Mouse (Mus musculus): ENCODE measurements around the gene Dhx34.

Gene Dhx34

DNA sequence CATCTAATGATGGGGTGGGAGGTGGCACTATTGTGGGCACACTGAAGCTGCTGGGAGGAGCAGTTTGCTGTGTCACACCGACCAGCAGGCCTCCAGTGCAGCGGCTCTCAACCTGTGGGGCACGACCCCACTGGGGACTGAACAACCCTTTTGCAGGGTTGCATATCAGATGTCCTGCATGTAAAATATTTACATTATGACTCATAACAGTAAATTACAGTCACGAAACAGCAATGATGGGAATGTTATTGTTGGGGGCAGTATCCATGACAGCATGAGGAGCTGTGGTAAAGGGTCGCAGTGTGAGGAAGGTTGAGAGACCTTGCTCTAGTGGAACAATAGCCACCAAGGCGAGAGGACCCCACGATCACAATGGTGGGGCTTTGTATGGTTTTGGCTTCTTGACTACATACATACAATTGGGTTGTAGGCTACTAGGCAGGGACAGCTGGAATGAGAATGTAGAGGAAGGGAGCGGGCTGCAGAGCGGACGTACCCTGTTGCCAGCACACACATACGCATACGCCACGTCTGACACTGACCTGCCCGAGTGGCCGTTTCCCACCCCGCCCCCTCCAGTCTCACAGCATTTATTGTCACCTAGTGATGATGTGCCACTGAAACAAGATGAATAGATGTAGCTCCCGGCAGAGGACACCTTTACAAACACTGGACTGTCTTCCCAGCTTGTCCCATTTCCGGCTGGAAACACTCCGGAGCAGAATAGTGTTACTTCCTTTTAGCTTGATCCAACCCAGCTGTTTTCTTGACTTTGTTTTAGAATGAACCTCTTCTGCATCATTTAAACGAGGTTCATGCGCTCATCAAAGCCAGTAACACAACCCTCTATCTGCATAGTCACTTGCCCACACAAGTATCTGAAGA, 12.8 kb downstream of the Dhx34 start:
- DNase-seq (ENCODE audit: low spot score) = no peak

DNA sequence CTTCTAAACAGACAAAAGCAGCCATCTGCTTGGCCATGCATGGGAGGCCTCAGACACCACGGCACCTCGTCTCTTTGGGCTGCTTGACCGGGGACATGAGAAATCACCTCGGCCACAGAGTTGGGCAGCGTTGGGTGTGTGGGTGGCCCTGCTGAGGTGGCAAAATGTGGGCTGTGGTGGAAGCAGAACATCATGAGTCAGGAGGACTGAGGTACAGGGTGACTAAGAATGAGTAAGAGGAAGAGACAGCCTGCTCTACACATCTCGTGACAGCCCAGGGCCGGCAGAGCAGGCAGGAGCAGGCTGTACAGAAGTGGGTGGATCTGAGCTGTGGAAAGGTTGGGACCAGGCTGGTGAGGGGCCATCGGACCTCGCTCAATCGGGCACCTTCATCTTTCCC, 14.3 kb downstream of the Dhx34 start:
- peak; percentile 72 for DNase-seq (ENCODE audit: low spot score)

DNA sequence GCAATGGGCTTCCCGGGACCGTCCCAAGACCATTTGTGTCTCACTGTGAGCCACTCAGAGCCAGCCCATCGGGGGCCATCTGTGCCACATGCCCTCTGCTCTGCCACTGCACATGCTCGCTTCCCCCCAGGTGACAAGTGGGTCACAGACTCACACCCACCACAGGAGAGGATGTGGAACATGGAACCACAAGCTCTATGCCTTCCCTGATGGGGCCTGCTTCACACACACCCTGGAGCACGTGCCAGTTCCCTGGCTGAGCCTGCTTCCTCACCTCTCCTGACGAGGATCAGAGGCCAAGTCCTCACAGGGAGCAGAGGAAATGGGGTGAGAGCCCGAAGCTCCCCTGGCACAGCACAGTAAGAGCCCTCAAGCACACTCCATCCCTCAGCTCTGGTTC, 14.8 kb downstream of the Dhx34 start:
- DNase-seq (ENCODE audit: low spot score) = no peak

DNA sequence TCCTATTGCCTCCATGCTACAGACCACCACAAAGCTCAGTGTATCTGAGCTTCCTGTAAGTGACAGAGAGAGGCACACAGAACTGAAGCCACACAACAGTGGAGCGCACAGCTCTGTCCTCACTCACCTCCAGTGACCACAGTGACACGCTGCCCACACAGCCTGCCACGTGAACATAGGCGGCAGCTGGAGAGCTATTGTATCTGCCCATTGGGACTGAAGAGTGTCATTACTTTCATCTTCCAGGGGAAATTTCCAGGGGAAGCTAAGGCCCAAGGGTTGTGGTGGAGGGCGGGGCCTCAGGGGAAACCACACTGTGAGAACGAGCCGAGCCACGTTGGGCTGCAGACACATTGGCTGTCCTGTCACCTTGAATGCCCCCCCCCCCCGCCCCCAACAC, 17.0 kb downstream of the Dhx34 start:
- no peak for DNase-seq (ENCODE audit: low spot score)

DNA sequence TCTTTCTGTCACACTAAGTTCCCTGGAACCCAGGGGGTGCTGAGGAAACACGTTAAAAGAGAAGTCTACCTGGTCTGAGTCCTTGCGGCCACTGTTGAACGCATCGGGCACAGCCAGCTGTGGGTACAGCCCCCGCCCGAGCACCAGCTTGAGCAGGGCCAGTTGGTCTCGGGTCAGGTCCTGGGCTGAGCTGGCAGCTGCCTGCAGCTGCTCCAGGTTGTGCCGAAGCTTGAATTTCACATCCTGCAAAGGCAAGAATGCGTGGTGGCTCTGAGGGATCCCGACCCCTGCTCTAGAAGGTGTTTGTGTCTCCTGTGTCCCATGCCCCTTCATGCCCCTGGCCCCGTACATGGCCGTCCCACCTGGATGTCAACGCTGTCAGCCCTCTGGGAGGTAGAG, 18.3 kb downstream of the Dhx34 start:
- no peak for DNase-seq (ENCODE audit: low spot score)

GRCm38 (mm10) chr7:16202756-16203504, 18.9 kb downstream of the Dhx34 start:
- no peak for DNase-seq (ENCODE audit: low spot score)

DNA sequence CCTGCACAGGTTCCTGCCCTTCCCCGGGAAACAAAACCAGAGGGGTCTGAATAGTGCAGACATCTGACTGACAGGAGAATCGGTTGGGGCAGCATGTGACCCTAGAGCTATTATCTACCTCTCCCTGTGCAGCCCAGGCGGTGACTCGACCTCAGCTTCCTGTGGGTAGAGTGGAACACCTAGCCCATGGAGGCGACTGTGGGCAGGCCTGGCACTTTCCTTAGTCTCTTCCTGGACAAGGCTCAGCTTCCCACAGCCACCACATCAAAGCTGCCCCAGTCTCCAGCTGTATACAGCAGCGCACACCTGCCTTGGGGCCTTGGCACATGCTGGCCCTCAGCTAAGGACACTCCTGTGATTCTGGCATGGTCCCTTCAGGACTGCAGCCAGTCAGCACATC, 20.7 kb downstream of the Dhx34 start:
- DNase-seq (ENCODE audit: low spot score) = no peak

DNA sequence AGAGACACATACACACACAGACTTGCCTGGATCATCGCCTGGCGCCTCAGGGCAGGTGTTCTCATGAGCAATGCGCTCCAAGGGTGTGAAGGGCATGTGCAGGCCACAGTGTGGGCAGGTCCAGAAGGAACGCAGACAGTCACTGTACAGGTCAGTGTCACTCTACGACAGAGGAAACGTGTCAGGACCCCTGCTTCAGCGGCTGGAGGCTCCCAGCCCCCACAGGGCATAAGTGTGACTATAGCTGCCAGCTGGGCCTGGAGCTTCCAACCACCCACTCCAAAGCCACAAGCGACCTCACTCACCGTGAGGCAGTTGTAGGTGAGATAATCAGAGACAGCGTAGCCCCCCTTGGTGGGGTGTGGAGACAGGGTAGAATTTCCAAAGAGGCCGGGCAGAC, 23.3 kb downstream of the Dhx34 start:
- DNase-seq (ENCODE audit: low spot score) = no peak

GRCm38 (mm10) chr7:16197166-16197565, 24.7 kb downstream of the Dhx34 start:
- DNase-seq (ENCODE audit: low spot score) = no peak

GRCm38 (mm10) chr7:16196616-16197015, 25.2 kb downstream of the Dhx34 start:
- no peak for DNase-seq (ENCODE audit: low spot score)

DNA sequence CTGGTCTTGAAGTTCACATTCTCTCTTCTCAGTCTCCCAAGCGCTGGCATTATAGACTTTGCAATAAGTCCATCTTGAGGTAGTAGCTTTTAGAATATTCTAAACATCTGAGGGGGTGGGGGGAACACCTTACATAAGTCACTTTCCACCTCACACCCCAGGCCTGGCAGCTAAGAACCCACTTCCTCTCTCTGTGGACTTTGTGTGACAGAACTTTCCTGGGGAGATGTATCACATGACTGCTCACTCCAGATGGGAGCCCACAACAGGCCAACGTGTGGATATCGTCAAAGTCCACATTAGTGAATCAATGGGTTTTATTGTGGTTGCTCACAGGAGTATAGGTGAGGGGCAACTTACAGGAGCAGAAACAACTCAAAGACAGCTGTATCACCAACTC, 28.1 kb downstream of the Dhx34 start:
- no peak for DNase-seq (ENCODE audit: low spot score)

DNA sequence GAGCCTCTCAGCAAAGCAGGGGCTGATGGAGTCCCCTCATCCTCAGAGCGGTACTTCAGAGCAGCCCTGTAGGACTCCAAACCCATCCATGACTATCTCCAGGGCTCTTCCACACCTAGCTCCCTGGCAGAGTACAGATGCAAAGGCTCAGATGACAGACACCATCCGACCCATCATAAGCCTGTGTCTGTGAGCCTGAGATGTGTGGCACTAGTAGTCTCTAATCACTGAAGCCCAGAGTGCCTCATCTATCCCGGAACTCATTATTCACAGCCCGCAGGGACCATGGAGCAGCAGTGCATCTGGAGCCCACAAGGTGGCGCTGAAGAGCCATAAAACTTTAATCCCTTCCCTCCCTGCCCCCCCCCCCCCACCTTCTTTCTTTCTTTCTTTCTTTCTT, 29.5 kb downstream of the Dhx34 start:
- peak; percentile 81 for DNase-seq (ENCODE audit: low spot score)

GRCm38 (mm10) chr7:16187494-16187893, 34.3 kb downstream of the Dhx34 start:
- no peak for DNase-seq (ENCODE audit: low spot score)

DNA sequence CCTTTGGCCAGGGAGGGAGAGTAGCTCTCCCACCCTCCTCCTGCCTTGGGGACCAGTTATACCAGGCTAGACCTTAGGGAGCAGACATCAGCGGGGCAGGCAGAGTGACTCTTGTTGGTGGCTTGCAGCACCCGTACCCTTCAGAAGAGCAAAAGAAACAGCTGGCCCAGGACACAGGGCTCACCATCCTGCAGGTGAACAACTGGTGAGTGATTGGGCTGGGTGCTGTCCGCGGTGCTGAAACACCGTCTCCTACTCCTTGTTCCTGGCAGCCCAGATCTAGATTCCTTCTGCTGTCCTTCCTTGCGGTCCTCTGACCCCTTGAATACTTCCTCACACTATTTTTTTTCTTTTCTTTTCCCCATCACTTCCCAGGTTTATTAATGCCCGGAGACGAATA, 38.2 kb downstream of the Dhx34 start:
- DNase-seq (ENCODE audit: low spot score) = no peak

DNA sequence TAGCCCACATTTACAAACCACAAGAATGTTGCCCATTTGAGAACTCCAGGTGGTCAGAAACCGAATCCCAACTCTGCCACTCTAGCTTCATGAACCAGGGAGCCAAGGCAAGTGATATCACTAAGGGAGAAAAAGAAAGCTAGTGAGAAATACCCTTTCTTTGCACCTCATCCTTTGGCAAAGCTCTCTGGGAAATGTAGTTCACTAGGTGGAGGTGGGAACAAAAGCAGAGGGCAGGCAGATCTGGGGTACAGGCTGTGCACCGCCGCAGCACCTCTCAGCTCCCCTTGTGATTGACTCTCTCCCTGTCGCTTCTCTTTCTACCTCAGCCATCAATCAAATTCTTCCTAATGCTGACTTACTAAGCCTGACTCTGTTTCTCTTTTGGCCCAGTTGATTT, 43.7 kb downstream of the Dhx34 start:
- DNase-seq (ENCODE audit: low spot score) = no peak

GRCm38 (mm10) chr7:16175542-16175931, 46.3 kb downstream of the Dhx34 start:
- no peak for DNase-seq (ENCODE audit: low spot score)

- peak; percentile 65 for DNase-seq (ENCODE audit: low spot score)
Measured at GRCm38 (mm10) chr7:16174597-16175541, 47.0 kb downstream of the Dhx34 start, which contains the start of gene Meis3. Meis3 (plus strand) TSS chr7:16175090.

GRCm38 (mm10) chr7:16173146-16173545, 48.7 kb downstream of the Dhx34 start:
- DNase-seq (ENCODE audit: low spot score) = no peak

GRCm38 (mm10) chr7:16172586-16173140, 49.2 kb downstream of the Dhx34 start:
- no peak for DNase-seq (ENCODE audit: low spot score)

DNA sequence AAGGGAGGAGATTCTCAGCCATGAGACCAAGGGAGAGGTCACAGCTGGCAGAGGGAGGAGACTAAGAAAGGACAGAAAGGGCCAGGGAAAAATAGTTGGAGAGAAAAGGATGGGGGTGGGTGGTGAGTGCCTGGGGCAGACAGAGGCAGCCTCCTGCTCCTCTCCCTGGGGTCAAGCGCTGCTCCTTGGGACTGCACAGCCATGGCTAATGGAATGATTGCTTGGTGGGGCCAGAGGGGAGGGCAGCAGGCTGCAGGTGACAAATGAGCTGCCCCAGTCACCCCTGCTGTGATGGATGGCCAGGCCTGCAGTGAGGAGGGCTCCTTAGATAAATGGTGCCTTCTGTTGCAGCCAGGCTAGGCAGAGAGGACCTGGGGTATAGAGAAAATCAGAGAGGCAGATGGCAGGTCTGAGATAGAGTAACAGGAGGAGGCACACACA, 49.7 kb downstream of the Dhx34 start:
- no peak for DNase-seq (ENCODE audit: low spot score)

- no peak for DNase-seq (ENCODE audit: low spot score)
Measured at GRCm38 (mm10) chr7:16162036-16162435, 59.8 kb downstream of the Dhx34 start.

DNA sequence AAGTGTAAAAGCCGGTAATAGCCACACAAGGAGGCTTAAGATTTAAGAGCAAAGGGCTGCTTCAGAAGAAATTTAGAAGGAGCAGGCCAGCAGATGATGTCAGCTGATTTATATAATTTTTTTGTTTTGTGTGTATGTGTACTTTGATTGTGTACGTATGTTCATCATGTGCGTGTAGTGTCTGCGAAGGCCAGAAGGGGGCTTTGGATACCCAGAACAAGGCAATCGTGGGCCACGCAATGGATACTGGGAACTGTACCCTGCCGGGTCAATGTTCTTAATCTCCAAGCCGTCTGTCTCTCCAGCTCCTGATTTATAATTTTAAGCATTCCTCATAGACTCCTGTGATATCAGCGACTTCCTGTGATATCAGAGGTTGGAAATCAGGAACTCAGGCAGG, 60.5 kb downstream of the Dhx34 start:
- DNase-seq (ENCODE audit: low spot score) = no peak

All from layer of hippocampus, adult 11-12 months (tissue).